Mouse (Mus musculus) retina, postnatal 1 day (tissue): ENCODE measurements around the gene Hist2h2aa2.
"Not testable (repeated sequence)": the region's sequence is repeated elsewhere in the genome, so short reads cannot be mapped to it uniquely, and the experiment has no call there.

Experiments
- DNase-seq: peaks from one replicate; pipeline ENCODE4 v3.0.0-alpha.2; 2012

Gene Hist2h2aa2

GRCm38 (mm10) chr3:96235836-96236235, 4.2 kb downstream of the Hist2h2aa2 start:
- DNase-seq = peak; percentile 15

DNA sequence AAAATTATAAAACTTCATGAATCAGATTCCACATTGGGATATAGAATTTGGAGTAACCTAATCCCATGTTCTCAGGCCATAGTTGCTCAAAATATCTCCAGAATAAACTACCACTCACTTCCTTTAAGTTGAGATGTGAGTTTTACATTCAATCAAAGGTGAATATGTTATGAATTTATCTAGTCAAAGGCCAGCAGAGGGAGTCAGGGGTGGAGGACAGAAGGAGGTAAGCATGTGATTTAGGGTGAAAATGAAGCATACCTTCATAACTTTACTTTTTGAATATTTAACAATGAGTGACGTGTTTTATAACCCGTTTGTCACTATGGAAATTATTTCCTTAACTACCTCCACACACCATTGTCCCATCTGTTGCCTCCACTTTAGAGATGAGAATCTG, 5.2 kb downstream of the Hist2h2aa2 start:
- DNase-seq = no peak

GRCm38 (mm10) chr3:96231758-96232120, 8.3 kb downstream of the Hist2h2aa2 start:
- DNase-seq = no peak

DNA sequence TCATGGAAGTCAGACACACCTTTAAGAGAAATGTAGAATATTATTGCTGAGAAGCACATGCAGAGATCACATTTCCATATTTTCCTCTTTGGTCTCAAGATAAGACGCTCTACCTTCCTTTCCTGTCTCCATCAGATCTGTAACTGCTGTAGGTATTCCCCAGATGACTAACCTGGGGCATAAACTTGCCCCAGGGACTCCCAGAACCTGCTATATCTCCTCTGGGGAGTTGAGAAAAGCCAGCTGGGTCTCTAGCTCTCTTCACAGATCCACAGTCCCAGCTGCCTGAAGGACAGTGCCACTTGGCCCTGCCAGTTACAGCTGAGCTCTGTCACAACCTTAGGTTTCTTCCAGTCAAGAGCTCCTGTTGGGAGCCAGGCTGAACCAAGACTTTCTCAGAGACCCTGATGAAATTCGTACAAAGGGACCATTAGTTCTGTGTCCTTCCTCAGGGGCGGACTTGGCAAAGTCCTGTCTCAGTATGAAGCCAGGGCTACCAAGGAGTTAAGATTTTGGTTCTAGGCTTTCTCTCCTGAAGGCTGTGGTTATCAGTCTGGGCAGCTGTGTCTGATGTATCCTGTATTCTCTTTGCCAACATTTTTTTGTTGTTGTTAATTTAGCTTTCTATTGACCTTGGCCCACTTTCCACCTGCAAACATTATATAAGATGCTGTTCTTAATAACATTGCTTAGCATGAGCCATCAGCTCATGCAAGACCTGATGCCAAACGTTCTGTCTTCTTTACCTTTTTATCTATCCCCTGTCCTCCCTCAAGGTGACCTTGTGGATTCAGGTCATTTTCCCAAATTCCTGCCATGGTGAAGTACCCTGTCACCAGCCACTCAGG, 8.9 kb downstream of the Hist2h2aa2 start:
- DNase-seq = no peak

DNA sequence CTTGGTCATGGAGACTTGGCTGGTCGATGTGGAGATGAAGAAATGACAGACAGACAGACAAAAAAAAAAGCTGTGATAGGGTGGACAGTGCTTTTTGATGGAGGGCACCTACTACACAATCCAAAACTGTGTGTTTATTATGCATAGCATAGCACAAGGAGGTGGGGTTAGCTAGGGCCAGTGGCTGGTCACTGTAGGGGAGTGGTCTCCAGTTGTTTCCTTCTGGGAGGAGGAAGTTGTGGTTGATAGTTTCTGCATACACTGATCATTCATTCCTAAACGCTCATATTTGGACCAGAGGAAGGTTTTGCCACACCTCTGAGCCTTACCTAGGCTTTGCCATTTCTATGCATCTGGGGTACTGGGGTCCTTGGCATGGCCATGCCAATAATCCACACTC, 9.7 kb downstream of the Hist2h2aa2 start:
- DNase-seq = no peak

DNA sequence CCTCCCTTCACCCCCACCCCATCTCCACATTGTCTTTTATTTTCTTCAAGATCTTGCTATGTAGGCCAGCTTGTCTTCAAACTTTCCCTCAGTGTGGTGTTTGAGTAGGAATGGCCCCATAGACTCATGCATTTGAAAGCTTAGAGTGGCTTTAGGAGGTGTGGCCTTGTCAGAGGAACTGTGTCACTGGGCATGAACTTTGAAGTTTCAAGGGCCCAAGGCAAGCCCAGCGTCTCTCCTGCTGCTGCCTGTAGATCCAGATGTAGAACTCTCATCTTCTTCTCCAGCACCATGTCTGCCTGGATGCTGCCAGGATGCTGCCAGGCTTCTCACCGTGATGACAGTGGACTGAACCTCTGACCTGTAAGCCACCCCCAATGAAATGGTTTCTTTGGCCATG, 11.2 kb downstream of the Hist2h2aa2 start:
- DNase-seq = no peak

DNA sequence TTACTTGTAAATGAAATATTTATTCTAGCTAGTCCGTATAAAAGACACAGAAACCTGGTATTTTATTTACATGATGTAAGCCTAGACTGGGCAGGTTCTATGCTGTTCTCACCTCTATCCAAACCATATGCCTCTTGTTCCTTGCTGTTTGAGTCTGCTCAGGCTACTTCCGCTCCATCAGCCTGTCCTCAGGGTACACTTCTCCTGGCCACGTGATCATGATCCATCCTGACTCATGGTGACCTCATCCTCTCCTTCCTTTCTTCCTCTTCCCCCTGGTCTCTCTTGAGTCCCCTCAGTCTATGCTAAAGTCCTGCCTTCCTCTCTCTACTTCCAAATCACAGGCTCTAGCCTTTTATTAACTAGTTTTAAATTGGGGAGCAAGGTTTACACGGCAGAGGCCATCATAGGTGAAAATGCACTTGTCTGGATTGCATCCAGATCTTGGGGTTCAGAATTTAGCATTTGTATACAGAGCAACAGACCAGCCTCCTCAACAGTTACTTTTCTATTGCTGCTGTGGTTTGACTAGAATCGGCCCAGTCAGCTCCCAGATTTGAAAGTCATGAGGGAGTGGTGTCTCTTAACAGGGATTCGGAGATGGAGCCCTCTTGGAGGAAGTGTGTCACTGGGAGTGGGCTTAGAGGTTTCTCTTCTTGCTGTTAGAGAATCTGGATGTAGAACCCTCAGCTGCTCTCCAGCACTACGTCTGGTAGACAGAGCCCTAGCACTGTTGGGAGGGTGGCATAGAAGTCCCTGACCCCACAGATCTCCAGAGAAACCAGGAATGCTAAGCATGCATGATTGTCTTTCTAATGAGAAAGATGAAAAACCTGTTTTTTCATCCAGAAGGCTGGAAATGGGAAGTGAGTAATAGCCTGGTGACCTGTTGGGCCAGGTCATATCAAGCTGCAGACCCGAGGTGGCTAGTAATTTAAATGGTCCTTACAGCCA, 13.1 kb downstream of the Hist2h2aa2 start:
- DNase-seq = peak; percentile 39

GRCm38 (mm10) chr3:96225421-96225820, 14.7 kb downstream of the Hist2h2aa2 start:
- DNase-seq = peak; percentile 47

GRCm38 (mm10) chr3:96222774-96223173, 17.3 kb downstream of the Hist2h2aa2 start:
- DNase-seq = no peak

DNA sequence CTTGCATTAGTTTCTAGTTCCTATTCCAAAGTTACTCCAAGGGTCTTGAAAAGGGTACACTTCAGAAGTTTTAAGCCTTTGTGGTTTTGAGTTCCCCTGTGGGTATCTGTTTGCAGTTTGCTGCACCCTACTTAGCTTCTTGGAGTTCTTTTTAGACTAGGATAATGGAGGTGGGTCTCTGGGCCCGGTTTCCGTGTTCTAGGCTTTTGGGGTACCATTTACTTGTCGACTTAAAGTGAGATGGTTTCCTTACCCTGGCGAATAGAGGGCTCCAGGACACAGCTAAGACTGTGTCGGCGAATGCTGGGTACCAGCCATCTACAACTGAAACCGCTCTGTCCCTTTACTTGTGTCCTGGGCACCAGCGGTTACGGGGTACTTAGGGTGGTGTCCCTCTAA, 18.4 kb downstream of the Hist2h2aa2 start:
- no peak for DNase-seq

DNA sequence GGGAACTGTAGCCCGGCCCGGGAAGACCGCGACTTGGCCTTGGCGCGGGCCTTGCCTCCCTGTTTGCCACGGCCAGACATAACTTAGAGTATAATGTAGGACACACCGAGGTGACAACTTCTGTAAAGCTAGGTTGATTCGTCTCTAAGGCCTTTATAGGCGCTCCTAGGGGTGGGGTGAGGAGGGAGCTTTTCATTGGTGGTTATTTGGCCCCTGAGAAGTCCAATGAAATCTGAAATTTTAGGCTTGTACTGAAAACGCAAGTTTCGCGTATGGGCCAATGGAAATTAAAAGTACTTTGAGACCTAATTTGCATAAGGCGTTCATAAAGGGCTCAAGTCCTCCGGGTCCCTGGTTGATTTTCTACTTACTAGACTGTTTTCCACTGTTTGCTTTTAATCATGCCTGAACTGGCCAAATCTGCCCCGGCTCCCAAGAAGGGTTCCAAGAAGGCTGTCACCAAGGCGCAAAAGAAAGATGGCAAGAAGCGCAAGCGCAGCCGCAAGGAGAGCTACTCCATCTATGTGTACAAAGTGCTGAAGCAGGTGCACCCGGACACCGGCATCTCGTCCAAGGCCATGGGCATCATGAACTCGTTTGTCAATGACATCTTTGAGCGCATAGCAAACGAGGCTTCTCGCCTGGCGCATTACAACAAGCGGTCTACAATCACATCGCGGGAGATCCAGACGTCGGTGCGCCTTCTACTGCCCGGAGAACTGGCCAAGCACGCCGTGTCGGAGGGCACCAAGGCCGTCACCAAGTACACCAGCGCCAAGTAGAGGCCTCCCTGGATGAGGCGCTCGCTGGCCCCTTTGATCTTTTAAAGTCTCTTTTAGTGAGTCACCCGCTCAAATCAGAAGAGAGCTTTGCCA, 19.1 kb downstream of the Hist2h2aa2 start, which contains the start of the genes Hist2h2ac and Hist2h2be:
Gene Hist2h2ac, minus strand, starts transcription at position 116 of the 875 bp plus-strand sequence.
Gene Hist2h2be, plus strand, starts transcription at position 355 of the 875 bp plus-strand sequence.
- DNase-seq = peak; percentile 95

GRCm38 (mm10) chr3:96220131-96220764, 19.8 kb downstream of the Hist2h2aa2 start:
- peak; percentile 67 for DNase-seq

GRCm38 (mm10) chr3:96219661-96220130, 20.4 kb downstream of the Hist2h2aa2 start, which contains the start of the genes Bola1 and Hist2h2ab:
Gene Bola1, minus strand, starts transcription at chr3:96219709.
Gene Hist2h2ab, plus strand, starts transcription at chr3:96219865.
- DNase-seq = peak; percentile 94

- DNase-seq = no peak
Measured at GRCm38 (mm10) chr3:96219191-96219641, 20.9 kb downstream of the Hist2h2aa2 start.

- peak; percentile 38 for DNase-seq
Measured at GRCm38 (mm10) chr3:96209242-96209641, 30.8 kb downstream of the Hist2h2aa2 start.

GRCm38 (mm10) chr3:96207819-96208218, 32.3 kb downstream of the Hist2h2aa2 start:
- no peak for DNase-seq

DNA sequence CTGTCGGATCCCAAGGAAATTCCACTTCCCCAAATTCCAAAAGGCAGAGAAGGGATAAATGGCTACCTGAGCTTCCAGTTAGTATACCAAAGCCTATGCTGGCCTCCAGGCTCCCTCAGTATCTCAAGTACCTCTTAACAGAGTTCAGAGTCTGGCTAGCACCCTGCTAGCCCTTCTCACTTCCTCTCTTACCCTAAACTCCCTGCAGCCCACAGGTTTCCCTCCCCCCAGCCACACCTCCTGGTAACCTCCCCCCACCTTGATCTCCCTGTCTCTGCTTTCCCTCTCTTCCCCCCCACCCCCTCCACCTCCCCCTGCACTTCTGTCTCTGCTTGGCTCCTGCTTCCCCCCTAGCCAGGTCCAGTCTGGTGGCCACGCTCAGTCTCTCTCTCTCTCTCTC, 40.3 kb downstream of the Hist2h2aa2 start:
- DNase-seq = no peak

- not testable (repeated sequence) for DNase-seq
Measured at GRCm38 (mm10) chr3:96198601-96199251, 41.4 kb downstream of the Hist2h2aa2 start.

- DNase-seq = peak; percentile 31
Measured at GRCm38 (mm10) chr3:96198181-96198580, 41.9 kb downstream of the Hist2h2aa2 start.

GRCm38 (mm10) chr3:96197129-96197749, 42.8 kb downstream of the Hist2h2aa2 start:
- DNase-seq = peak; percentile 92
